Mouse (Mus musculus) liver, embryonic 13.5 days (tissue): Measurements from ENCODE around the gene Plekhj1. TPM values are rescaled to one million over a fixed set of nuclear protein-coding genes. Genes with fewer than 3 reads are reported as not detected.

Experiments used
- ATAC-seq: fragments of 200-750 bp; cut with Nextera tagmentation; 2 replicates; pipeline ENCODE4 v1.8.0; 2017; ENCODE audit warnings: low read depth, mild to moderate bottlenecking, moderate number of reproducible peaks, moderate library complexity
- DNase-seq: peaks from one replicate; pipeline ENCODE4 v3.0.0; 2022
- H3K27ac ChIP-seq: fragments of 300-500 bp; sonication (generic); 2 replicates; pipeline ENCODE4 v1.5.1; 2015; ENCODE audit warnings: moderate library complexity, mild to moderate bottlenecking, inconsistent platforms
- H3K27me3 ChIP-seq: fragments of 300-500 bp; sonication (generic); 2 replicates; pipeline ENCODE4 v1.6.1; 2015; ENCODE audit warnings: mild to moderate bottlenecking, inconsistent platforms
- H3K36me3 ChIP-seq: fragments of 300-500 bp; sonication (generic); 2 replicates; pipeline ENCODE4 v1.6.1; 2015; ENCODE audit warnings: mild to moderate bottlenecking, inconsistent platforms
- H3K4me1 ChIP-seq: fragments of 300-500 bp; sonication (generic); replicated peaks from 2 replicates; pipeline ENCODE4 v1.6.1; 2015; ENCODE audit warnings: inconsistent platforms
- H3K4me2 ChIP-seq: fragments of 300-500 bp; sonication (generic); 2 replicates; pipeline ENCODE4 v1.6.1; 2015; ENCODE audit warnings: inconsistent platforms, mild to moderate bottlenecking, moderate library complexity
- H3K4me3 ChIP-seq: fragments of 300-500 bp; sonication (generic); replicated peaks from 2 replicates; pipeline ENCODE4 v1.5.1; 2015; ENCODE audit warnings: mild to moderate bottlenecking, inconsistent platforms
- H3K9ac ChIP-seq: fragments of 300-500 bp; sonication (generic); 2 replicates; pipeline ENCODE4 v1.6.1; 2015; ENCODE audit warnings: mild to moderate bottlenecking, inconsistent platforms
- H3K9me3 ChIP-seq: fragments of 300-500 bp; sonication (generic); replicated peaks from 2 replicates; pipeline ENCODE4 v1.6.1; 2016; ENCODE audit warnings: inconsistent platforms
- WGBS: fragments of 180-500 bp; shearing (Covaris S2); methylation state at CpG from one replicate; pipeline ENCODE4 v1.1.7; 2015; ENCODE audit not compliant: insufficient replicate concordance; 5-methylcytosine and 5-hydroxymethylcytosine counted together
- polyA plus RNA-seq: library from polyadenylated mRNA; unstranded; fragments of >200 nt; fragmentation: Nextera tagmentation; extraction: Ambion mirVana; gene quantifications from 2 replicates; pipeline ENCODE4 v1.2.1, GENCODE M21; 2015

Gene Plekhj1
- polyA plus RNA-seq, 1 experiment from 2014 or later: 105 TPM

GRCm38 (mm10) chr10:80790761-80791404 lies 7.5 kb downstream of the Plekhj1 start:
- Histone ChIP-seq H3K9me3 (no peaks in the 10 kb centered on the region), H3K4me1 (peaks cover 21% of the 10 kb centered on the region), H3K4me2 (no peak overlapping the region), H3K27me3 (no peaks in the 10 kb centered on the region), H3K36me3 (peaks cover 99% of the 10 kb centered on the region), H3K4me3 (no peak overlapping the region), H3K27ac (peak overlapping the region; percentile 9; the same call in 1 of the 2 replicates), H3K9ac (no peak overlapping the region)
- WGBS: 79% methylated on average over 19 of the region's 19 CpGs
- DNase-seq: no peak
- no peak for ATAC-seq

GRCm38 (mm10) chr10:80787517-80787916 lies 10.9 kb downstream of the Plekhj1 start:
- DNase-seq (no peak), ATAC-seq (no peak)
- Histone ChIP-seq H3K4me1 (peaks cover 14% of the 10 kb centered on the region), H3K9me3 (no peaks in the 10 kb centered on the region), H3K27ac (no peak overlapping the region), H3K36me3 (peaks cover 99% of the 10 kb centered on the region), H3K27me3 (no peaks in the 10 kb centered on the region), H3K4me2 (no peak overlapping the region), H3K4me3 (no peak overlapping the region), H3K9ac (no peak overlapping the region)
- 87% methylated on average over 2 of the region's 2 CpGs for WGBS

GRCm38 (mm10) chr10:80785963-80786362 lies 12.5 kb downstream of the Plekhj1 start:
- Histone ChIP-seq H3K4me3 (no peak overlapping the region), H3K4me2 (no peak overlapping the region), H3K27me3 (no peaks in the 10 kb centered on the region), H3K27ac (no peak overlapping the region), H3K36me3 (peaks cover 99% of the 10 kb centered on the region), H3K4me1 (peaks cover 1% of the 10 kb centered on the region; the same call in 1 of the 2 replicates), H3K9me3 (no peaks in the 10 kb centered on the region), H3K9ac (no peak overlapping the region)
- 91% methylated on average over 11 of the region's 11 CpGs for WGBS
- DNase-seq (no peak), ATAC-seq (no peak)

GRCm38 (mm10) chr10:80784871-80785270 lies 13.6 kb downstream of the Plekhj1 start:
- H3K4me2 ChIP-seq: no peak overlapping the region
- H3K36me3 ChIP-seq: peaks cover 99% of the 10 kb centered on the region
- no peak overlapping the region for H3K9ac ChIP-seq
- H3K27ac ChIP-seq: no peak overlapping the region
- no peaks in the 10 kb centered on the region for H3K9me3 ChIP-seq
- no peak for ATAC-seq
- DNase-seq: no peak
- WGBS: 92% methylated on average over 12 of the region's 12 CpGs
- no peaks in the 10 kb centered on the region for H3K27me3 ChIP-seq
- no peak overlapping the region for H3K4me3 ChIP-seq
- H3K4me1 ChIP-seq: no peaks in the 10 kb centered on the region

GRCm38 (mm10) chr10:80784302-80784701 lies 14.1 kb downstream of the Plekhj1 start:
- H3K36me3 ChIP-seq: peaks cover 100% of the 10 kb centered on the region
- H3K27me3 ChIP-seq: no peaks in the 10 kb centered on the region
- no peak overlapping the region for H3K27ac ChIP-seq
- no peak overlapping the region for H3K9ac ChIP-seq
- no peaks in the 10 kb centered on the region for H3K4me1 ChIP-seq
- DNase-seq (no peak), ATAC-seq (no peak)
- 96% methylated on average over 2 of the region's 2 CpGs for WGBS
- no peak overlapping the region for H3K4me3 ChIP-seq
- H3K9me3 ChIP-seq: no peaks in the 10 kb centered on the region
- no peak overlapping the region for H3K4me2 ChIP-seq

- no peak for DNase-seq
- H3K4me1 ChIP-seq: peaks cover 6% of the 10 kb centered on the region
- H3K27ac ChIP-seq: no peak overlapping the region
- no peaks in the 10 kb centered on the region for H3K27me3 ChIP-seq
- H3K4me3 ChIP-seq: no peak overlapping the region
- no peak overlapping the region for H3K9ac ChIP-seq
- H3K9me3 ChIP-seq: no peaks in the 10 kb centered on the region
- no peak for ATAC-seq
- H3K36me3 ChIP-seq: peaks cover 100% of the 10 kb centered on the region
- H3K4me2 ChIP-seq: no peak overlapping the region
Measured at GRCm38 (mm10) chr10:80779565-80779964, 18.9 kb downstream of the Plekhj1 start.

GRCm38 (mm10) chr10:80777123-80777522 lies 21.3 kb downstream of the Plekhj1 start:
- DNase-seq: no peak
- H3K27ac ChIP-seq: no peak overlapping the region
- no peak overlapping the region for H3K4me3 ChIP-seq
- H3K36me3 ChIP-seq: peaks cover 100% of the 10 kb centered on the region
- H3K4me2 ChIP-seq: no peak overlapping the region
- 79% methylated on average over 5 of the region's 5 CpGs for WGBS
- H3K27me3 ChIP-seq: no peaks in the 10 kb centered on the region
- no peak for ATAC-seq
- no peak overlapping the region for H3K9ac ChIP-seq
- H3K9me3 ChIP-seq: no peaks in the 10 kb centered on the region
- H3K4me1 ChIP-seq: peaks cover 29% of the 10 kb centered on the region

GRCm38 (mm10) chr10:80776358-80776869 lies 22.0 kb downstream of the Plekhj1 start:
- Histone ChIP-seq H3K4me3 (no peak overlapping the region), H3K27ac (no peak overlapping the region), H3K36me3 (peaks cover 100% of the 10 kb centered on the region), H3K9ac (no peak overlapping the region), H3K4me2 (no peak overlapping the region), H3K4me1 (peaks cover 29% of the 10 kb centered on the region), H3K27me3 (no peaks in the 10 kb centered on the region), H3K9me3 (no peaks in the 10 kb centered on the region)
- 84% methylated on average over 6 of the region's 6 CpGs for WGBS
- DNase-seq: no peak
- ATAC-seq: no peak

GRCm38 (mm10) chr10:80775731-80776130 lies 22.7 kb downstream of the Plekhj1 start:
- no peaks in the 10 kb centered on the region for H3K9me3 ChIP-seq
- no peak overlapping the region for H3K4me2 ChIP-seq
- peaks cover 29% of the 10 kb centered on the region for H3K4me1 ChIP-seq
- WGBS: 86% methylated on average over 4 of the region's 4 CpGs
- DNase-seq (no peak), ATAC-seq (no peak)
- no peak overlapping the region for H3K4me3 ChIP-seq
- H3K27me3 ChIP-seq: no peaks in the 10 kb centered on the region
- H3K36me3 ChIP-seq: peaks cover 100% of the 10 kb centered on the region
- no peak overlapping the region for H3K27ac ChIP-seq
- no peak overlapping the region for H3K9ac ChIP-seq

- peaks cover 99% of the 10 kb centered on the region for H3K36me3 ChIP-seq
- H3K4me2 ChIP-seq: no peak overlapping the region
- H3K4me3 ChIP-seq: no peak overlapping the region
- no peaks in the 10 kb centered on the region for H3K27me3 ChIP-seq
- peaks cover 34% of the 10 kb centered on the region for H3K4me1 ChIP-seq
- 82% methylated on average over 4 of the region's 4 CpGs for WGBS
- ATAC-seq: peak; percentile 22
- H3K9me3 ChIP-seq: no peaks in the 10 kb centered on the region
- H3K27ac ChIP-seq: no peak overlapping the region
- no peak overlapping the region; the same call in 1 of the 2 replicates for H3K9ac ChIP-seq
- no peak for DNase-seq
Measured at GRCm38 (mm10) chr10:80774981-80775380, 23.4 kb downstream of the Plekhj1 start.

GRCm38 (mm10) chr10:80774549-80774948 lies 23.9 kb downstream of the Plekhj1 start:
- WGBS: 19% methylated on average over 2 of the region's 2 CpGs
- Histone ChIP-seq H3K4me3 (no peak overlapping the region), H3K9me3 (no peaks in the 10 kb centered on the region), H3K36me3 (peaks cover 99% of the 10 kb centered on the region), H3K27me3 (no peaks in the 10 kb centered on the region), H3K4me1 (peaks cover 38% of the 10 kb centered on the region), H3K27ac (peak overlapping the region; percentile 79), H3K4me2 (no peak overlapping the region), H3K9ac (no peak overlapping the region)
- peak; percentile 88 for ATAC-seq
- peak; percentile 66 for DNase-seq

GRCm38 (mm10) chr10:80773816-80774215 lies 24.6 kb downstream of the Plekhj1 start:
- no peak overlapping the region for H3K4me3 ChIP-seq
- H3K27ac ChIP-seq: peak overlapping the region; percentile 79
- peaks cover 99% of the 10 kb centered on the region for H3K36me3 ChIP-seq
- no peaks in the 10 kb centered on the region for H3K9me3 ChIP-seq
- no peaks in the 10 kb centered on the region for H3K27me3 ChIP-seq
- ATAC-seq (no peak), DNase-seq (no peak)
- peak overlapping the region; percentile 27; the same call in 1 of the 2 replicates for H3K9ac ChIP-seq
- H3K4me2 ChIP-seq: no peak overlapping the region
- H3K4me1 ChIP-seq: peaks cover 42% of the 10 kb centered on the region
- 67% methylated on average over 5 of the region's 5 CpGs for WGBS
